21 mouse cellular contexts compared by ENCODE assay signal in the genomic region with DNA sequence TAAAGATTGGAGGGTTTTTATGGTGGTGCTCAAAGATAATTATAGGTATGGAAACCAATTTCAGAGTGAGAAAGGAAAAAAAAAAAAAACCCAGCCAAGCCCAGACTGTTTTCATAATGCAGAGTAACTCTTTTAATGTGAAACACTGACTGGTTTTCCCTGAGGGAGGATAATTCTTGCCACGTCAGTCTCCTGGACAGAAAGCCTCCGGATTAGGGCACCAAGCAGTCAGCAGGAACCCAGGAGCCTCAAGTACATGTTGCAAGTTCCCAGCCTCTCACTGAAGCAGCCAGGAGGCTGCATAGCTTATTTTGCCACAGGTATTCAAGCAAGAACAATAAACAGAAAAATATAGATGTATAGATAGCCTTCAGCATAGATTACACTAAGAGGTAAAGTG.
DNase-seq lines count a peak whose midpoint lies in the region; ATAC-seq and TF ChIP-seq lines count a peak whose summit lies in the region.
"Had no signal": no experiment of that assay in that cellular context is flagged by ENCODE, and none has a peak within 500 bp of the region (broad histone marks: within the 10 kb centered on the region; RNA-seq: fewer than 3 reads in every experiment).

No protein-coding gene starts in this region.

- no peaks in the 10 kb centered on the region for H3K27me3 ChIP-seq in embryonic facial prominence, embryonic 10.5 days (replicated peaks; ENCODE audit: low read depth, poor library complexity, severe bottlenecking)
- no peaks in the 10 kb centered on the region for H3K27me3 ChIP-seq in limb, embryonic 14.5 days (ENCODE audit: control insufficient read depth, insufficient read depth, low read length)
- H3K27me3 ChIP-seq: heart, embryonic 13.5 days; limb, embryonic 12.5 days; neural tube, embryonic 13.5 days had no signal

- ATAC-seq in limb, embryonic 14.5 days (ENCODE audit: low FRiP score, low read depth) = peak; percentile 9; the same call in 1 of the 2 replicates
- ATAC-seq in inflammation-experienced regulatory T-cells, adult 6 months = no peak
- ATAC-seq: CD4-positive, CD25-positive, alpha-beta regulatory T cell, adult 4 months; intestine, postnatal 0 days had no signal

- peaks cover 17% of the 10 kb centered on the region for H3K4me1 ChIP-seq in embryonic facial prominence, embryonic 10.5 days
- 0 out of 2 replicates have a peak, but pooled peaks cover 6% of the 10 kb centered on the region for H3K4me1 ChIP-seq in limb, embryonic 14.5 days (ENCODE audit: control insufficient read depth, insufficient read depth, low read length)

- DNase-seq in embryo, embryonic 10.5 days (ENCODE audit: low spot score) = peak; percentile 7
- DNase-seq in embryo, embryonic 10 days (ENCODE audit: low spot score) = no peak
- peak; percentile 63 for DNase-seq in heart, adult 11 months
- no peak for DNase-seq in heart, postnatal 36 days
- peak; percentile 11 for DNase-seq in embryonic facial prominence, embryonic 10.5 days (ENCODE audit: low spot score)
- DNase-seq in limb, embryonic 14.5 days (ENCODE audit: low spot score) = peak; percentile 36
- DNase-seq in urinary bladder, postnatal 25 days (ENCODE audit: low spot score) = no peak
- DNase-seq: adrenal gland, postnatal 14 days; cerebellum, adult 9-11 months; gastrocnemius, postnatal 10 days; heart, adult 18-20 months; right cerebral cortex, postnatal 14 days; spleen, adult 18-20 months; thymus, postnatal 4 days had no signal

- WGBS in embryonic facial prominence, embryonic 10.5 days = 18% methylated on average over 2 of the region's 2 CpGs
- 8% methylated on average over 2 of the region's 2 CpGs for WGBS in limb, embryonic 14.5 days

- no peaks in the 10 kb centered on the region for H3K36me3 ChIP-seq in embryonic facial prominence, embryonic 10.5 days (replicated peaks)
- H3K36me3 ChIP-seq in limb, embryonic 14.5 days (ENCODE audit: control insufficient read depth, insufficient read depth, low read length) = no peaks in the 10 kb centered on the region
- H3K36me3 ChIP-seq: heart, embryonic 13.5 days; limb, embryonic 12.5 days; neural tube, embryonic 13.5 days had no signal

- intact Hi-C loops in heart, postnatal 36 days (cut with DNase I) = no loop called here

- no peak overlapping the region for H3K4me3 ChIP-seq in embryonic facial prominence, embryonic 10.5 days
- H3K4me3 ChIP-seq in limb, embryonic 14.5 days (replicated peaks; ENCODE audit: low read length) = no peak overlapping the region
- H3K4me3 ChIP-seq: heart, embryonic 13.5 days; limb, embryonic 12.5 days; neural tube, embryonic 13.5 days had no signal

- H3K9me3 ChIP-seq in embryonic facial prominence, embryonic 10.5 days = no peaks in the 10 kb centered on the region
- no peaks in the 10 kb centered on the region for H3K9me3 ChIP-seq in limb, embryonic 14.5 days (ENCODE audit: control insufficient read depth, low read length)
- H3K9me3 ChIP-seq: heart, embryonic 13.5 days; limb, embryonic 12.5 days; neural tube, embryonic 13.5 days had no signal

- no peak overlapping the region for H3K27ac ChIP-seq in embryonic facial prominence, embryonic 10.5 days (replicated peaks)
- no peak overlapping the region for H3K27ac ChIP-seq in limb, embryonic 14.5 days (replicated peaks; ENCODE audit: low read depth, low read length)
- H3K27ac ChIP-seq: heart, embryonic 13.5 days; limb, embryonic 12.5 days; liver, embryonic 14.5 days; neural tube, embryonic 13.5 days had no signal

- H3K4me2 ChIP-seq in limb, embryonic 14.5 days (replicated peaks; ENCODE audit: low read depth, low read length, severe bottlenecking) = no peak overlapping the region
- H3K4me2 ChIP-seq: heart, embryonic 13.5 days; limb, embryonic 12.5 days; neural tube, embryonic 13.5 days had no signal

- H3K9ac ChIP-seq in limb, embryonic 14.5 days (ENCODE audit: low read depth, low read length, severe bottlenecking) = no peak overlapping the region
- H3K9ac ChIP-seq: heart, embryonic 13.5 days; limb, embryonic 12.5 days; liver, embryonic 14.5 days; neural tube, embryonic 13.5 days had no signal

- no peak for TF ChIP-seq POLR2A in limb, embryonic 14.5 days (IDR thresholded peaks at IDR 0.05; ENCODE audit: borderline replicate concordance, extremely low read depth, insufficient read depth, insufficient read length)

Comparison
In these comparisons a context has a peak if more than half of its experiments do, and no peak if none do; other contexts are left out.
1. DNase-seq: peak in embryo, embryonic 10.5 days (single experiment), heart, adult 11 months (single experiment), embryonic facial prominence, embryonic 10.5 days (single experiment) and limb, embryonic 14.5 days (single experiment); none in embryo, embryonic 10 days (single experiment), heart, postnatal 36 days (0 of 2) and urinary bladder, postnatal 25 days (single experiment).